Mouse (Mus musculus) adrenal gland, adult 8-10 months (tissue): ENCODE measurements around the gene Paqr7. TPM values are rescaled to one million over a fixed set of nuclear protein-coding genes. Genes with fewer than 3 reads are reported as not detected.
"Not testable (repeated sequence)": the region's sequence is repeated elsewhere in the genome, so short reads cannot be mapped to it uniquely, and the experiment has no call there.

Experiments
- DNase-seq: peaks from one replicate; pipeline ENCODE4 v3.0.0; 2022
- total RNA-seq, 4 experiments: library from RNA; stranded (reverse); gene quantifications; 2 replicates each; pipeline ENCODE4 v1.2.4; 2022

The Paqr7 gene
- total RNA-seq, 4 experiments from 2014 or later, result 54.1 to 81.1 (median 71.3) TPM

DNA sequence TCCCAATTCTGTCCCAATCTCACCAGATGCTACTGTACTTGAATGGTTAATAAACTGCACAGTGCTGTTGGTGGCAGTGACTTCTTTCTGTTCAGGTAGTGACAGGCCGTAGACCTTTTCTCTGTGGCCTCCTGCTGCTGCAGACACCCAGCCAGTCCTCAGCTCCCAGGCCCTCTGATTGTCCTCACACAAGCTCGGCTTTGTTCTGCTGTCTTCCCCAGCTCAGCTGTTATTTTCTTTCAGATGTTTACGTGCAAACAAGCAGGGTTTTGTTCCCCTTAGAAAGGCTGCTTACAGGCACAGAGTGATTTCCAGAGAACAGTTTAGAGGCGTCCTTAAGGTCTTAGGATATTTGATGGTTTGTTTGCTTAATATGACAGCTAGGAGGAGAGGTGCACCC, 22.7 kb upstream of the Paqr7 start:
- DNase-seq, result no peak

DNA sequence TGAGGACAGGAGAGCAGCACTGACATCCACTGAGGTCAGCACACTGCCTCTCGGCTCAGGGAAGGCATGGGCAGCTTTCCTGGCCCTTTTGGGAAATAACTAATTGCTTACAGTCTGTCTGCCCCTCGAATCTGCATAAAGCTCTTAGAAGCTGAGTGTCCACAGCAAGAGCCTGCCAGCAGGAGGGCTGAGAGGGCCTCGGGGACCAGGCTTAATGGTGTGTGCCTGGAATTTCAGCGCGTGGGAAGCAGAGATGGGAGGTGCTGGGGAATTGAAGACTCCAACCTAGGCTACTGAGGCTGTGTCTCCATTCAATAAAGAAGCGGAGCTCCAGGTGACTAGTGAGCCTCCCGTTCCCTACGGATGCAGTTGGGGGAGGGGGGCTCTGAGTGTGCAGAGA, 22.3 kb upstream of the Paqr7 start:
- no peak for DNase-seq

DNA sequence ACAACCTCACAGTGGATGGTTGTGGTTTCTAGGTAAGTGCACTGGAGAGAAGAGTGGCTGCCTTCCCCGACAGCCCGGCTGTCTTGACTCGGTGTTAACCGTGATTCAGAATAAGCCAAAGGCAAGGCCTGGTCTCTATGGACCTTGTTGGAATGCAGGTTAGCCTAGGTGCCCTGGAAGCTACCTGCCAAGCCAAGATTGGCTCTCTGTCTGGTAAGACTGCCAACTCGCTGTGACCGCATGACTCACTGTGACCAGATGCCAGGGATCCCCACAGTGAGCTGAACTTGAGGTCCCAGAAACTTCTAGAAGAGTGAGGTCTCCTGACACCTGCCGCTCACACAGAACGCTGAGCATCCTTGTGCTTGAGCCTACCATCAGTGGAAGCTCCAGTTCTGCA, 19.6 kb upstream of the Paqr7 start:
- DNase-seq, result no peak

DNA sequence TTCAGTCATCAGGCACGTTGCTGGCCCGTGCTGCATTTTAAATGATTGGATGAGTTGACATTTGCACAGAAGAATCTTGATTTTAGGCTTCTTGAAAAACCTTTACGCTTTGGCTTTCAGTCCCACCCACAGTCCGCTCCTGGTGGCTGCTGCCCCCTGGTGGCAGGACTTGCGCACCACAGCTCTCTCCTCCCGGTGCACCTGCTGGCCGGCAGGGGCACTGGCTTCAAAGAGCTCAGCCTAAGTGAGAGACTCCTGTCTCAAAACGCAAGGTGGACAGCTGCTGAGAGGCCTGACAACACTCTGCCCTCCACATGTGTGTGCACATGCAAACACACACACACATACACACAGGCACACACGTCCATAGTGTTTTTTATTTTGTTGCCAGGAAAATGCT, 18.5 kb upstream of the Paqr7 start:
- DNase-seq, result peak; percentile 83

DNA sequence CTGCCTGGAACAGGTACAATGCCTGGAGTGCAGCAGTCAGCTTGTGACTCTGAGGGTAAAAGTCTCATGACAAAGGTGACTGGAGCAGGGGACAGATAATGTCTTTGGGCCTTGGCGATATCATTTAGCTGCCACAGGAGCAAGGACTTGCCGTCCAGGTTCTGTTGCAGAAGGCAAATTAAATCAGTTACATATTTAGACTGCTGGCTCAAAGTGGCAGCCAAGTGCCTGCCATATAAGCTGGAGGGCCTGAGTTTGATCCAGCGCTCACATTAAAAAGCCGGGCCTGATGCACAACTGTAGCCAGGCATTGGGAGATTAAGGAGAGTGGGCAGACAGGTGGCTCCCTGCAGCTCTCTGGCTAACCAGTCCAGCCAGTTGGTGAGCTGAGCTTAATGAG, 16.7 kb upstream of the Paqr7 start:
- no peak for DNase-seq

DNA sequence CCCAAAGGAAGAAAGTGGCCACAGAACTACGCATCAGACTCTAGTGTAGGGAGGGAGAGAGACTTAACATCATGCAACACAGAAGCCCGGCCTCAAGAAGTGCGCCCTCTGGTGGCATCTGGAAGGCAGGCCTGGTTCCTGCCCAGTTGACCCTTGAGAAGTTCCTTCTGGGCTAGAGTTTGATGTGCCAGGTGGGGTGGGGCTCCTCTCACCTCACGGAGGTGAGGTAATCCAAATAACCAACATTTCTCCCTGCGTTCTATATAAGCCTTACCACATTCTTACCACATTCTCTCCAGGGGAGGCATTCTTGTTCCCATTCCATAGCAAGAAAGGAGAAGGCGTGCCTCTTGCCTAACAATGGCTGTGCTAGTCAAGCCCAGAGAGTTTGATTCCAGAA, 15.6 kb upstream of the Paqr7 start:
- DNase-seq, result no peak

DNA sequence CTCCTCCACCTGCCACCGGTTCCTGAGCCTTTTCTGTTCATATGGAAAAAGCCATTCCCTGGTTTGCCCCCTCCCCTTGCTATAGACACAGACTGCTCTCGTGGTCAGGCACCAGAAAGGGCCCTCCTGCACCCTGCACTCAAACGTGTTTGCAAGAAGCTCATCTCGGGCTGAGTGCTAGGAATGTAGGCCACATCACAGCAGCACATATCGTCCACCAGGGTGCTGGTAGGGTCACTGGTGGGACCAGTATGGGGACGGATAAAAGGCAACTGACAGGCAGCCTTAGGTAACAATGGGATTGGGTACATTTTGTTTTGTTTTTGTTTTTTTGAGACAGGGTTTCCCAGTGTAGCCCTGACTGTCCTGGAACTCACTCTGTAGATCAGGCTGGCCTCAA, 15.2 kb upstream of the Paqr7 start:
- no peak for DNase-seq

DNA sequence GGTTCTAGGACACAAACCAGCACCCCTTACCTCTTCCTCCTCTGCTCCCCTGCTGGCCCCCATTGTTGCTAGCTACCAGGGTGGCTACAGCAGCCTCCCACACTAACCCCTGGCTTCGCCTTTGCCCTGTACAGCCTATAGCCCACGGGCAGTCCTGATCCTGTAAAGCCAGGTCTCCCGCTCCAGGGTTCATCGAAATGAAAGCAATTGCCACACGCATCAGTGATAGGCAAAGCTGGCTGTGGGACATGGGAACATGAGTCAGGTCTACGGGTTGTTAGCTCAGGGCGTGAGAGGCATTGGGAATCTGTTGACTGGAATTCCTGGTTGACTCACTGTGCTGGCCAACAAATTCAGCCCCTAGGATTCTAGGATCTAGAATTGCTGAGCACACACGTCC, 14.1 kb upstream of the Paqr7 start:
- no peak for DNase-seq

DNA sequence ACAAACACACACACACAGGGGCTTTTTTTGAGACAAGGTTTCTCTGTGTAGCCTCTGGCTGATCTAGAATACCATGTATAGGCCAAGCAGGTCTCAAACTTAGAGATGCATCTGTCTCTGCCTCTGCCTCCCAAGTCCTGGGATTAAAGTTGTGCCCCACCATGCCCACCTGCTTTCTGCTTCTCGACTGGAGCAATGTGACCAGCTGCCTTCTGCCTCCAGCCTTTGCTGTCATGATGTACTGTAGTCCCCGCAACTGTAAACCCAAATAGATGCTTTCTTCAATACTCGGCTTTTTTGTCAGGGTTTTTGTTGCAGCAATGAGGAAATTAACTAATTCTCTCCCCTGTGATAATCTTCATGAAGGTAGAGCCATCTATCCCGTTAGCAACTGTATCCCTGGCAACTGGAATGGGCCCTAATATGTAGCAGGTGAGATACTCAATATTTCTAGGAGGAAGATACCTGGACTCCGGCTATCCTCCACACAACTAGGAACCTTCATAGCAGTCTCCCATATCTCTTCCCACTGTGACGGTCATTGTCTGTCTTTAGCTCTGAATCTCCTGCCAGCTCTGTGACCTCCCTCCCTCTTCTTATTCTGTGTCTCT, 13.3 kb upstream of the Paqr7 start:
- no peak for DNase-seq

DNA sequence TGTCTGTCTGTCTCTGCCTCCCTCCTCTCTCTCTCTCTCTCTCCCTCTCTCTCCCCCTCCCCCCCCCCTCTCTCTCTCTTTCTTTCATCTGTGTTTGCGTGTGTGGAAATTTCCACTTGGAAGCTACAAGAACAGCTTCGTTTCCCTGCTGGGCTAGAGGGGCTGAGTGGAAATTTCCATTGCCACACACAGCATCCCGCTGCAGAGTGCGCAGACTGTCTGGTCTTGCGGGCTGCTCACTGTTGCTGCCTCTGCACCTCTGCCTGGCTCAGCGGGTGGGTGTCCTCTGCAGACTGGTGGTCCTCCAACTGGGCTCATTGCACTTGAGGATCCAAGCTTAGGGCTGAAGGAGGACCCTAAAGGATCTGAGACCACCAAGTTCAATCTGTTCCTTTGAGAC, 12.8 kb upstream of the Paqr7 start:
- no peak for DNase-seq

DNA sequence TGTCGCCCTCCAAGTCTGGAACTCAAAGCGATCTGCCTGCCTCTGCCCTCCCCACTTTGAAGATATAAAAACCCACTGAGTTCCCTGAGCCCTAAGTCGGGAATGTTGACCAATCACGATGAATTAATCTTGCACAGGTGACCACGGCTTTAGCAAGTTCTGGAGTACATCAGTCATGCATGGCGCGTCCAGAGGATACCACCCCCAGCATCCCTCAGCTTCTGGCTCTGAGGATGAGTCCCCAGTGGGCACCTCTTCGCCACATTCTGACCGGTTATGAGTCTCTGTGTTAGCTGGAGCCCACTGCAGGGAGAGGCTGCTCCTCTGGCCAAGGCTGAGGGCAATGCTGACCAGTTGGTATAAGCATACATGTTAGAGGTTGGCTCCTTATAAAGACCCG, 12.3 kb upstream of the Paqr7 start:
- DNase-seq, result no peak

DNA sequence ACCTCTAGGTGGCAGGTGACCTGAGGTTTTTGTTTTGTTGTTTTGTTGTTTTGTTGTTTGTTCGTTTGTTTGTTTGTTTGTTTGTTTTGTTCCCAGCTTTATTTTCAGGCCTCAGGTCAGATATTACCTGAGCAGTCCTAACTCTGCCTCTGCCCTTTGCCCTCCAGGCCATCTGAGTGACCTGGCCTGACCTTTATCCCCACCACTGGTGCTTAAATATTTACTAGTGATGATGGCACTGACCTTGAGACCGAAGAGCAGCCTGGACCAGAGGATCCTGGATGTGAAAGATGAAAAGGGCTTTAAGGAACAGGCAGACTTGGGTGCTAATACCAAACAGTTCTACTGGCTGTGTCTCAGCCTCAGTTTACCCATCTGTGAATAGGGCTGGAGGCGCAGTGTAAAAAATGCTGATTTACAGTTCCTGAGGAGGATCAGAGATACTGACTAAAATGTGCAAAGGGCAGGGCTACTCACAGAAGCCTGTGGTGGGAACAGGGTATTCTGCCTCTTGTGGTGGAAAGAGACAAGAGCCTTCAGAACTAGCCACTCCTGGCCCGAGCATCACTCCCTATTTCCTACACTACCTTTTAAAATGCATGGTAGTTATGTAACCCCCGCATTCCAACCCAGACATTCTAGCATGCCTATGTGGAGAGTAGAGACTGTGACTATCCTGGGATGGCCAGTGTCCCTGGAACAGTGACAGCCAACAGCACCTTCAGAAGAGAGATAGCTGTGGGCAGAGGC, 11.2 kb upstream of the Paqr7 start:
- no peak for DNase-seq

DNA sequence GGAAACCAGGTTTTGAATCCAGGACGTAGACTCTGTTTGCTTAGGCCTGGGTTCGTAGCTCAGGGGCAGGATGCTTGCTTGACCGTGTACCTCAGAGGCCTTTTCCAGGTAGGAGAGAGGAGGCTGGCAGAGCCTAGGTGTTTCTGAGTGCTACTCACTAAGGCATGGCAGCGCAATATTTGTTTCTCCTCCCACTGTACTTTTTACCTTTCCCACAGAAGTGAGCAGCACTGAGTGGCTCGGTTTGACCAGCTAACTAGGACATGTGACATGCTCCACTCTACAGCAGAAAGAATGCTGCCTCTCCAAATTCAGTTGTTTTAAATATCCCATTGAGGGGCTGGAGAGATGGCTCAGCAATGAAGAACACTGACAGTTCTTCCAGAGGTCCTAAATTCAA, 8.3 kb upstream of the Paqr7 start:
- no peak for DNase-seq

DNA sequence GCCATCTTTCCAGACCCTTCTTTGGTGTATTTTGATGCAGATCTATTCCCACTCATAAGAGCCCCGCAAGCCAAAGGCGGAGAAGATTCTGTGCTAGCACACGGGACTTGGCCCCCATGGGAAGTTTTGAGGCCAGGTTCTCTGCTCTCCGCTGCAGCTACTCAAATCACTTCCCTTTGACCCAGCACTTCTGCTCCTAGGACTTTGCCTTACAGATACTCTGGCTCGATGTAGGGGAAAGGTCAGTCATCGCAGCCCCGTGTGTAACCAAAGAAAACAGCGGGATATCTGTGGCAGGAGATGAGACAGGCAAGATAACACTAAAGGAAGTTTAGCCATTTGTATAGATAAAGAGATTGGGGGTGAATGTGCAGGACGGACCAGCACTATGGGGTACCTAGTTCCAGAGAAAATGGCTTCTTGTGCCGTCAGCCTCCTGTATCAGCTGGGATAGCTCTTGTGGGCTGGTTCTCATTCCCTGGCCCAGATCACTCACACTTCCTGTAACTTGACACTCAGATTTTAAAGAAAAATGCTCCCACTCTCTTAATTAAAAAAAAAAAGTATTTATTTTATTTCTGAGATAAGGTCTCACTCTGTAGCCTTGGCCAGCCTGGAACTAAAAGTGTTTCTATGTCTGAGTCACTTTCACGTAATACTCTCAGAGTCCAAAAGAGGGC, 6.4 kb upstream of the Paqr7 start:
- DNase-seq, result no peak

DNA sequence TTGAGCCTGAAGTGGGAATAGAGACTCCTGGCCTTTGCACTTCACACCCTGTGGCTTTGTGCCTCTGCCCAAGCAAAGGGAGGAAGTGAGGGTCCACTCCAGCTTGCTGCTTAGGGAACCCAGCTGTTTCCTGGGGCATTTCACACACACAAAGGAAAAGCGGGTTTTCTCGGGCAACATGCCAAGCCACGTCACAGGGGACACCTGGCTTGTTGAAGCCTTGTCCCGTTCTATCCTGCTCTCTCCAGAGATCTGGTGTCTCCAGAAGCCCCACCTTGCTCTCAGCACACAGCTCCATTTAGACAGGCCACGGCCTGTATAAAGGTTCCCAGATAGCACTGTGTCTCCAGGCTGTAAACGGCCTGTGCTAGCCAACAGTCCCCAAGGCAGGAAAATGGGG, 4.8 kb upstream of the Paqr7 start:
- DNase-seq, result no peak

DNA sequence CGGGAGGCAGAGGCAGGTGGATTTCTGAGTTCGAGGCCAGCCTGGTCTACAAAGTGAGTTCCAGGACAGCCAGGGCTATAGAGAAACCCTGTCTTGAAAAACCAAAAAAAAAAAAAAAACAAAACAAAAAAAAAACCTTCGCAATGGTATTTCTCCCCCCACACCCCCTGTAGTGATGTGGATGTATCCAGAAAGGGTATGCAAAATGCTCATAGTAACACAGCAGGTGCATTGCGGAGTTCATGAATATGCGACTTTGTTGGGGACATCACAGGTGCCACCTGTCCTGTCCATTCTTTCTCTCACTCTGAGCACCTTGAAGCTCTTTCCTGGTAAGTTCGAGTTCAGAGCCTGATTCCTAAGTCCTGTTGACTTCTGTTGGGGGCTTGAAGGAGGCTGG, 2.3 kb upstream of the Paqr7 start:
- DNase-seq, result not testable (repeated sequence)

DNA sequence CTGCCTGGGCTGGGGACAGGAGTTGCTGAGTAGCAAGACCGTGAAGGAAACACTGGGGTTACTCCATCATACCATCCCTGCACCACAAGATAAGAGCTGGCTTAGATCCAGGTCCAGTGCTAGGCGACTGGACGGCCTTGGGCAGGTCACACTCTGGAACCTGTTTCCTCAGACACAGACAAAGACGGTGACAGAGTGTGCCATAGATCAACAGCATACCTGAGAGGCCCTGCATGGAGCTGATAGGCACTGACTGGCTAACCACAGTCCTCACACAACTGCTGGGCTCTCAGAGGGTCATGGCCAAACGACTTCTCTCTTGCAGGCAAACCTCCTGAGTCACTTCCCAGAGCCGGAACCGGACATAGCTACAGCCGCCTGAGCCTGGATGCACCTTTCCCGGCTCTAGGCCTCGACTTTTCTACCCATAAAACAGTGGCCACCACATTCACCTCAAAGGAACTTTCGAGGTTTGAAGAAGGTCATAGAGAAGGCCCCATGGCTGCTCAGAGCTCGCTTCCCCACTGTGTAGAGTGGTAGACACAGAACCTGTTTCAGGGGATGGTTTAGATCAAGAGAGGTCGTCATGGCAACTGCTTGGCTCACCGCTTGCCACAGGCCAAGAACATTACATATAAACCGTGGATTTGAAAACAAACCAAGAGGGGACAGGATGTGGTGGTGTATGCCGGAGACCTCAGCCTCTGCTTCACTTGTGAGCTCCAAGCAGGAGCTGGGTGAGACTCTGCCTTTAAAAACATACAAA, 1.5 kb upstream of the Paqr7 start:
- peak; percentile 61 for DNase-seq

DNA sequence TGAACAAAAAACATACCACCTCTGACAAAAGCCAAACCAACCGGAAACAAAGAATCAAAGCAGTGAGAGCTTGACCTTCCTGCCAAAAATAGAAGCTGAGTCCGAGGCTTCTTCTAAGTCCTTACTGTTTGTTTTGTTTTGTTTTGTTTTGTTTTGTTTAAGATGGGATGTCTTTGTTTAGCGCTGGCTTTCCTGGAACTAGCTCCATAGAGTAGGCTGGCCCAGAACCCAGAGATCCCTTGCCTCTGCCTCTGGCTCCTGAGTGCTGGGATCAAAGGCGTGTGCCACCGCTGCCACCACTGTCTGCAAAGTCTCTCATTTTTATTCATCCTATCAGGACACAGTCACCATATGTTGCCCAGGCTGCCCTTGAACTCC, 962 bp upstream of the Paqr7 start:
- no peak for DNase-seq

DNA sequence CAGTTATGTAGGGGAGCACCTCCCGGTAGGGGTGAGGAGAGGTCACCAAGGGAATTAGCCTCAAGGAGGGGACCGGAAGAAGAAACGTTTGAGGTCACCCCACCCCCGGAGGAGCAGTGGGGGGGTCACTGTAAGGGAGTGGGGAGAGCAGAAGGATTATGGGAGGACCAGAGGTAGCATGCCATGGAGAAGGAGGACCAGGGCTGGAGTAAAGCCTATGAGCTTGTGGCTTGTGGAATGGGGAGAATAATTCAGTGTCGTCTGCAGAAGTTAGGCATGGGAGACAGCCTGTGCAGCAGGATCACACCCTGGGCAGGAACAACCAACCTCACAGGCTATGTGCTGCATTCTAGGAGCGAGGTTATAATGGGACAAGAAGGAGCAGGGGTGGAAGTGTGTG, 726 bp downstream of the Paqr7 start:
- no peak for DNase-seq

DNA sequence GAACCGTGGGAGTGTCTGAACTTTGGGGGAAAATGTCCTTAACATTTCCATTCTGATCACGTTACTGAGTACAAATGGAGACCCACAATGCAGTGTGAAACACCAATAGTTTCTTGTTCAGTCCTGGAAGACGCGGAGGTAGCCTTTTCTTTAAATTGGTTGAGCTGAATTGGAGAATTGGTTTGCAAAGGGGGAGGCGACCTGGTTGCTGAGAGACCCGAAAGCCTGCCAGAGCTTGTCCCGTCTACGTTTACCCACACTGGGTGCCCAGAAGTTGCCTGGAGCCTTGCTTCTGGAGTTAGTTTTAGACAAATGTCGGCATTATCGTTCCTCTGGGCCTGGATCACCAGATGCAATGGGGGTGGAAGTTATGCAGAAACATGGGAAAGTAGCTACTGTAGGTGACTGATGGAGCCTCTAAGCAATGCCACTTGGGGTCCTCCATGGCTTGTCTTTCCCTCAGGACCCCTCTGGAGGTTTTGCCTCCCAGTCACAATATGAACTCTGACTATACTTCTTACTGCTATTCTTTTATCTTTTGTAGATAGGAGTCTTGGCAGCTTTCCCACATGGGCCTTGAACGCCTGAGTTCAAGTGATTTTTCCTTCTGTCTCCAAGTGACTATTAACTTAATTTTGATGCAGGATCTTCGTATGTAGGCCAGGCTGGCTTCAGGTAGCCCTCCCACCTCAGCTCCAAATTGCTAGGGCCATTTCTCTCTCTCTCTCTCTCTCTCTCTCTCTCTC, 1.7 kb downstream of the Paqr7 start:
- no peak for DNase-seq

DNA sequence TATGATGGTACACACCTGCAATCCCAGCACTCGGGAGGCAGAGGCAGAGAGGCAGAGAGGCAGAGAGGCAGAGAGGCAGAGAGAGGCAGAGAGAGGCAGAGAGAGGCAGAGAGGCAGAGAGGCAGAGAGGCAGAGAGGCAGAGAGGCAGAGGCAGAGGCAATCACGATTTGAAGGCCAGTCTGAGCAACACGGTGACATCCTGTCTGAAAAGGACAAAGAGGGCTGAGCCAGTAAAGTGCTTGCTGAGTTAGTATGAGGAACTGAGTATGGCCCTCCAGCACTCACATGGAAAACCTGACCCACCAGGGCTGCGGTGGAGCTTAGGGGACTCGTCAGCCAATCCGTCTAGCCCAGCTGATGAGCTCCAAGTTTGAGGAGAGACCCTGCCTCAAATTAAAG, 2.5 kb downstream of the Paqr7 start:
- DNase-seq, result not testable (repeated sequence)

DNA sequence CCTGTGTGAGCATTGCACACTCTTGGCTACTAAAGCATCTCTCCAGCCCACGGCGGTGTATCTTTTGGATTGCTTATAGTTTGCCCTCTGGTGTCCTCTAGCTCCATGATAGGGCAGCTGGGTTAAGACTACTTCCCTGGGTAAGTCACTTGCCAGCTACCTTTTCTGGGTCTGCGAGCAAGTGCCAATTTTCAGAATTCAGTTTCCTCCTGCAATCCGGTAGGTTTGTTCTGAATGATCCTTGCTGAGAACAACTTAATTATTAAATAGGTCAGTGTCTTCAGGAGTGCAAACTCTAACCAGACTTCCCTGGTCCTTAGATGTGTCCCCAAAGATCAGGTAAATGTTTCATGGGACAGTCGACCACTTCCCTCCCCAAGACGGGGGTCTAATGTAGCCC, 4.6 kb downstream of the Paqr7 start:
- no peak for DNase-seq
